Mouse (Mus musculus): Measurements from ENCODE around the gene Srebf1. TPM values are rescaled to one million over a fixed set of nuclear protein-coding genes. Genes with fewer than 3 reads are reported as not detected.

Srebf1 gene
- polyA plus RNA-seq, 1 experiment from 2014 or later = 48.2 TPM

- H3K9me3 ChIP-seq = no peaks in the 10 kb centered on the region
- ATAC-seq (replicated peaks) = no peak
- 46% methylated on average over 4 of the region's 4 CpGs for WGBS
- no peak overlapping the region for H3K4me2 ChIP-seq (replicated peaks)
- no peaks in the 10 kb centered on the region for H3K36me3 ChIP-seq
- H3K27me3 ChIP-seq = no peaks in the 10 kb centered on the region
- no peak overlapping the region for H3K27ac ChIP-seq (replicated peaks)
- H3K9ac ChIP-seq (replicated peaks) = no peak overlapping the region
- no peak overlapping the region for H3K4me3 ChIP-seq
- peaks cover 11% of the 10 kb centered on the region for H3K4me1 ChIP-seq
Measured at GRCm38 (mm10) chr11:60231951-60232350, 9.6 kb upstream of the Srebf1 start.

GRCm38 (mm10) chr11:60231326-60231725 lies 8.9 kb upstream of the Srebf1 start:
- WGBS = 76% methylated on average over 3 of the region's 3 CpGs
- Histone ChIP-seq H3K27me3 (no peaks in the 10 kb centered on the region), H3K27ac (replicated peaks) (no peak overlapping the region), H3K9ac (replicated peaks) (no peak overlapping the region), H3K4me1 (peaks cover 11% of the 10 kb centered on the region), H3K4me3 (no peak overlapping the region), H3K36me3 (no peaks in the 10 kb centered on the region), H3K4me2 (replicated peaks) (no peak overlapping the region), H3K9me3 (no peaks in the 10 kb centered on the region)
- no peak for ATAC-seq (replicated peaks)

- 88% methylated on average over 7 of the region's 7 CpGs for WGBS
- Histone ChIP-seq H3K9ac (replicated peaks) (no peak overlapping the region), H3K9me3 (no peaks in the 10 kb centered on the region), H3K4me1 (peaks cover 11% of the 10 kb centered on the region), H3K4me2 (replicated peaks) (no peak overlapping the region), H3K36me3 (no peaks in the 10 kb centered on the region), H3K4me3 (no peak overlapping the region), H3K27ac (replicated peaks) (no peak overlapping the region), H3K27me3 (no peaks in the 10 kb centered on the region)
- ATAC-seq (replicated peaks) = no peak
Measured at GRCm38 (mm10) chr11:60230512-60230911, 8.1 kb upstream of the Srebf1 start.

- H3K9me3 ChIP-seq = no peaks in the 10 kb centered on the region
- H3K4me2 ChIP-seq (replicated peaks) = no peak overlapping the region
- H3K4me1 ChIP-seq = peaks cover 11% of the 10 kb centered on the region
- H3K36me3 ChIP-seq = no peaks in the 10 kb centered on the region
- H3K27me3 ChIP-seq = no peaks in the 10 kb centered on the region
- no peak overlapping the region for H3K4me3 ChIP-seq
- no peak for ATAC-seq (replicated peaks)
- no peak overlapping the region for H3K27ac ChIP-seq (replicated peaks)
- WGBS = 71% methylated on average over 13 of the region's 13 CpGs
- no peak overlapping the region for H3K9ac ChIP-seq (replicated peaks)
Measured at GRCm38 (mm10) chr11:60229821-60230220, 7.4 kb upstream of the Srebf1 start.

- no peak overlapping the region for H3K27ac ChIP-seq (replicated peaks)
- WGBS = 76% methylated on average over 3 of the region's 3 CpGs
- no peak overlapping the region for H3K9ac ChIP-seq (replicated peaks)
- H3K4me3 ChIP-seq = no peak overlapping the region
- H3K4me2 ChIP-seq (replicated peaks) = no peak overlapping the region
- ATAC-seq (replicated peaks) = no peak
- no peaks in the 10 kb centered on the region for H3K9me3 ChIP-seq
- H3K27me3 ChIP-seq = no peaks in the 10 kb centered on the region
- H3K36me3 ChIP-seq = no peaks in the 10 kb centered on the region
- peaks cover 10% of the 10 kb centered on the region for H3K4me1 ChIP-seq
Measured at GRCm38 (mm10) chr11:60228525-60228924, 6.1 kb upstream of the Srebf1 start.

GRCm38 (mm10) chr11:60225874-60226273 lies 3.5 kb upstream of the Srebf1 start:
- Histone ChIP-seq H3K27me3 (no peaks in the 10 kb centered on the region), H3K4me2 (replicated peaks) (no peak overlapping the region), H3K27ac (replicated peaks) (no peak overlapping the region), H3K4me3 (no peak overlapping the region), H3K9me3 (no peaks in the 10 kb centered on the region), H3K4me1 (peaks cover 16% of the 10 kb centered on the region), H3K9ac (replicated peaks) (no peak overlapping the region), H3K36me3 (no peaks in the 10 kb centered on the region)
- ATAC-seq (replicated peaks) = no peak
- WGBS = 69% methylated on average over 1 of the region's 1 CpGs

GRCm38 (mm10) chr11:60224676-60225075 lies 2.3 kb upstream of the Srebf1 start:
- 50% methylated on average over 4 of the region's 4 CpGs for WGBS
- Histone ChIP-seq H3K27me3 (no peaks in the 10 kb centered on the region), H3K4me2 (replicated peaks) (no peak overlapping the region), H3K27ac (replicated peaks) (no peak overlapping the region), H3K4me3 (no peak overlapping the region), H3K4me1 (peaks cover 25% of the 10 kb centered on the region), H3K36me3 (no peaks in the 10 kb centered on the region), H3K9me3 (no peaks in the 10 kb centered on the region), H3K9ac (replicated peaks) (no peak overlapping the region)
- no peak for ATAC-seq (replicated peaks)

GRCm38 (mm10) chr11:60222085-60222468 lies 304 bp downstream of the Srebf1 start:
- no peak for ATAC-seq (replicated peaks)
- H3K4me3 ChIP-seq = no peak overlapping the region
- no peaks in the 10 kb centered on the region for H3K36me3 ChIP-seq
- H3K9ac ChIP-seq (replicated peaks) = no peak overlapping the region
- peaks cover 34% of the 10 kb centered on the region for H3K4me1 ChIP-seq
- H3K27ac ChIP-seq (replicated peaks) = no peak overlapping the region
- peak overlapping the region; percentile 49; the same call in 1 of the 2 replicates for H3K4me2 ChIP-seq (replicated peaks)
- no peaks in the 10 kb centered on the region for H3K9me3 ChIP-seq
- 58% methylated on average over 3 of the region's 3 CpGs for WGBS
- no peaks in the 10 kb centered on the region for H3K27me3 ChIP-seq

GRCm38 (mm10) chr11:60221425-60221824 lies 956 bp downstream of the Srebf1 start:
- Histone ChIP-seq H3K9me3 (no peaks in the 10 kb centered on the region), H3K9ac (replicated peaks) (no peak overlapping the region), H3K4me2 (replicated peaks) (no peak overlapping the region), H3K4me3 (no peak overlapping the region), H3K27ac (replicated peaks) (no peak overlapping the region), H3K4me1 (peaks cover 34% of the 10 kb centered on the region), H3K27me3 (no peaks in the 10 kb centered on the region), H3K36me3 (no peaks in the 10 kb centered on the region)
- 86% methylated on average over 6 of the region's 6 CpGs for WGBS
- no peak for ATAC-seq (replicated peaks)

- no peaks in the 10 kb centered on the region for H3K27me3 ChIP-seq
- peak overlapping the region; percentile 79 for H3K4me3 ChIP-seq
- under 1% methylated on average over 46 of the region's 46 CpGs for WGBS
- no peaks in the 10 kb centered on the region for H3K36me3 ChIP-seq
- H3K4me2 ChIP-seq (replicated peaks) = peak overlapping the region; percentile 71
- peak overlapping the region; percentile 57 for H3K9ac ChIP-seq (replicated peaks)
- peak; percentile 83 for ATAC-seq (replicated peaks)
- H3K4me1 ChIP-seq = peaks cover 34% of the 10 kb centered on the region
- peak overlapping the region; percentile 71 for H3K27ac ChIP-seq (replicated peaks)
- no peaks in the 10 kb centered on the region for H3K9me3 ChIP-seq
Measured at GRCm38 (mm10) chr11:60220291-60220804, 2.0 kb downstream of the Srebf1 start.

- 44% methylated on average over 8 of the region's 8 CpGs for WGBS
- H3K9ac ChIP-seq (replicated peaks) = peak overlapping the region; percentile 57; the same call in 1 of the 2 replicates
Measured at GRCm38 (mm10) chr11:60219609-60220008, 2.8 kb downstream of the Srebf1 start.

GRCm38 (mm10) chr11:60217467-60217866 lies 4.9 kb downstream of the Srebf1 start:
- no peak overlapping the region for H3K9ac ChIP-seq (replicated peaks)
- no peak overlapping the region for H3K4me3 ChIP-seq
- H3K9me3 ChIP-seq = no peaks in the 10 kb centered on the region
- peaks cover 31% of the 10 kb centered on the region for H3K4me1 ChIP-seq
- no peak for ATAC-seq (replicated peaks)
- WGBS = 92% methylated on average over 7 of the region's 7 CpGs
- no peak overlapping the region for H3K27ac ChIP-seq (replicated peaks)
- no peak overlapping the region for H3K4me2 ChIP-seq (replicated peaks)
- H3K27me3 ChIP-seq = no peaks in the 10 kb centered on the region
- no peaks in the 10 kb centered on the region for H3K36me3 ChIP-seq

More at GRCm38 (mm10) chr11:60219609-60220008, 2.8 kb downstream of the Srebf1 start:
- no peak for ATAC-seq (replicated peaks)
- Histone ChIP-seq H3K4me1 (peaks cover 34% of the 10 kb centered on the region), H3K4me3 (peak overlapping the region; percentile 79), H3K36me3 (no peaks in the 10 kb centered on the region), H3K9me3 (no peaks in the 10 kb centered on the region), H3K4me2 (replicated peaks) (peak overlapping the region; percentile 71), H3K27me3 (no peaks in the 10 kb centered on the region), H3K27ac (replicated peaks) (peak overlapping the region; percentile 71)

GRCm38 (mm10) chr11:60216671-60217070 lies 5.7 kb downstream of the Srebf1 start:
- Histone ChIP-seq H3K27ac (replicated peaks) (no peak overlapping the region), H3K27me3 (no peaks in the 10 kb centered on the region), H3K4me1 (peaks cover 32% of the 10 kb centered on the region), H3K9me3 (no peaks in the 10 kb centered on the region), H3K9ac (replicated peaks) (no peak overlapping the region), H3K4me3 (no peak overlapping the region), H3K4me2 (replicated peaks) (no peak overlapping the region), H3K36me3 (no peaks in the 10 kb centered on the region)
- ATAC-seq (replicated peaks) = no peak
- WGBS = 94% methylated on average over 1 of the region's 1 CpGs

Measured in forebrain, embryonic 15.5 days (tissue).